Mouse (Mus musculus) megakaryocyte, embryonic 14.5 days (primary cell): ENCODE results near the gene Afg3l1. TPM values are rescaled to one million over a fixed set of nuclear protein-coding genes. Genes with fewer than 3 reads are reported as not detected.
"Not testable (repeated sequence)": the region's sequence is repeated elsewhere in the genome, so short reads cannot be mapped to it uniquely, and the experiment has no call there.

Source experiments
- H3K27me3 ChIP-seq: replicated peaks from 2 replicates; pipeline ENCODE3; 2012; ENCODE audit warnings: inconsistent platforms
- H3K36me3 ChIP-seq: replicated peaks from 2 replicates; pipeline ENCODE3; 2012; ENCODE audit warnings: low read length, inconsistent platforms, mixed read lengths
- H3K4me1 ChIP-seq: 2 replicates; pipeline ENCODE4 v1.6.1; 2012; ENCODE audit warnings: inconsistent platforms
- H3K4me3 ChIP-seq: replicated peaks from 2 replicates; pipeline ENCODE3; 2012; ENCODE audit warnings: moderate library complexity, mild to moderate bottlenecking, inconsistent platforms
- H3K9me3 ChIP-seq: 2 replicates; pipeline ENCODE4 v1.6.1; 2012; ENCODE audit warnings: inconsistent platforms
- FLI1 ChIP-seq: IDR thresholded peaks from 2 replicates; pipeline ENCODE4 v1.6.1; 2012; ENCODE audit warnings: low read length, inconsistent platforms, mixed read lengths
- GATA1 ChIP-seq: IDR thresholded peaks from 3 replicates; pipeline ENCODE4 v1.6.1; 2012; ENCODE audit warnings: mixed read lengths, low read length, inconsistent platforms, borderline replicate concordance
- polyA plus RNA-seq: library from polyadenylated mRNA; stranded (reverse); fragments of >175 nt; gene quantifications from 2 replicates; pipeline ENCODE4 v1.2.3, GENCODE M21; 2012; ENCODE audit warnings: low replicate concordance; ENCODE audit not compliant: insufficient read depth

The Afg3l1 gene
- polyA plus RNA-seq, 1 experiment: 20.1 TPM

GRCm38 (mm10) chr8:123510819-123511218, 33.1 kb downstream of the Afg3l1 start:
- Histone ChIP-seq H3K27me3 (peaks cover 52% of the 10 kb centered on the region), H3K4me1 (peaks cover 43% of the 10 kb centered on the region), H3K36me3 (peaks cover 48% of the 10 kb centered on the region), H3K9me3 (no peaks in the 10 kb centered on the region), H3K4me3 (no peak overlapping the region)
- TF ChIP-seq GATA1: no peak
- no peak for TF ChIP-seq FLI1

GRCm38 (mm10) chr8:123514136-123514535, 36.4 kb downstream of the Afg3l1 start:
- no peaks in the 10 kb centered on the region for H3K9me3 ChIP-seq
- no peak for TF ChIP-seq GATA1
- no peak for TF ChIP-seq FLI1
- peaks cover 71% of the 10 kb centered on the region for H3K27me3 ChIP-seq
- peaks cover 44% of the 10 kb centered on the region for H3K4me1 ChIP-seq
- H3K36me3 ChIP-seq: peaks cover 15% of the 10 kb centered on the region
- H3K4me3 ChIP-seq: no peak overlapping the region

- TF ChIP-seq GATA1: no peak
- no peak for TF ChIP-seq FLI1
- Histone ChIP-seq H3K36me3 (peaks cover 7% of the 10 kb centered on the region), H3K4me3 (peak within 1 kb of the TSS; percentile 89), H3K27me3 (peaks cover 67% of the 10 kb centered on the region), H3K9me3 (no peaks in the 10 kb centered on the region), H3K4me1 (peaks cover 46% of the 10 kb centered on the region)
Measured at GRCm38 (mm10) chr8:123514781-123515539, 37.3 kb downstream of the Afg3l1 start, which contains the start of gene Dbndd1. Dbndd1 (minus strand) TSS chr8:123515463.

GRCm38 (mm10) chr8:123515540-123515897, 37.8 kb downstream of the Afg3l1 start:
- no peaks in the 10 kb centered on the region for H3K9me3 ChIP-seq
- H3K36me3 ChIP-seq: peaks cover 8% of the 10 kb centered on the region
- peak overlapping the region; percentile 89 for H3K4me3 ChIP-seq
- H3K4me1 ChIP-seq: peaks cover 46% of the 10 kb centered on the region
- peaks cover 65% of the 10 kb centered on the region for H3K27me3 ChIP-seq
- TF ChIP-seq GATA1 (no peak), FLI1 (no peak)

- TF ChIP-seq GATA1: no peak
- TF ChIP-seq FLI1: no peak
- Histone ChIP-seq H3K9me3 (no peaks in the 10 kb centered on the region), H3K36me3 (peaks cover 13% of the 10 kb centered on the region), H3K27me3 (peaks cover 58% of the 10 kb centered on the region), H3K4me1 (peaks cover 40% of the 10 kb centered on the region), H3K4me3 (no peak overlapping the region)
Measured at GRCm38 (mm10) chr8:123516596-123516995, 38.9 kb downstream of the Afg3l1 start.

- TF ChIP-seq GATA1 (no peak), FLI1 (no peak)
- H3K9me3 ChIP-seq: no peaks in the 10 kb centered on the region
- peaks cover 47% of the 10 kb centered on the region for H3K4me1 ChIP-seq
- H3K36me3 ChIP-seq: peaks cover 28% of the 10 kb centered on the region
- peaks cover 45% of the 10 kb centered on the region for H3K27me3 ChIP-seq
- peak overlapping the region; percentile 93 for H3K4me3 ChIP-seq
Measured at GRCm38 (mm10) chr8:123518172-123518571, 40.5 kb downstream of the Afg3l1 start.

- Histone ChIP-seq H3K4me3 (peak within 1 kb of the TSS; percentile 93), H3K4me1 (peaks cover 47% of the 10 kb centered on the region), H3K27me3 (peaks cover 40% of the 10 kb centered on the region), H3K9me3 (no peaks in the 10 kb centered on the region), H3K36me3 (peaks cover 33% of the 10 kb centered on the region)
- no peak for TF ChIP-seq GATA1
- no peak for TF ChIP-seq FLI1
Measured at GRCm38 (mm10) chr8:123518667-123519066, 41.0 kb downstream of the Afg3l1 start, which contains the start of gene Gas8. Gas8 (plus strand) TSS chr8:123518834.

- Histone ChIP-seq H3K27me3 (peaks cover 27% of the 10 kb centered on the region), H3K36me3 (peaks cover 46% of the 10 kb centered on the region), H3K4me1 (peaks cover 34% of the 10 kb centered on the region)
- H3K9me3 ChIP-seq, H3K4me3 ChIP-seq: not testable (repeated sequence)
Measured at GRCm38 (mm10) chr8:123520048-123520447, 42.3 kb downstream of the Afg3l1 start.

- TF ChIP-seq GATA1 (no peak), FLI1 (no peak)
- H3K4me1 ChIP-seq: no peaks in the 10 kb centered on the region
- H3K4me3 ChIP-seq: peak overlapping the region; percentile 31
- no peaks in the 10 kb centered on the region for H3K9me3 ChIP-seq
- peaks cover 7% of the 10 kb centered on the region for H3K27me3 ChIP-seq
- peaks cover 98% of the 10 kb centered on the region for H3K36me3 ChIP-seq
Measured at GRCm38 (mm10) chr8:123527720-123528489, 50.2 kb downstream of the Afg3l1 start.
